Mouse (Mus musculus) liver, adult 2 months (tissue): Measurements from ENCODE around the gene Nell2.

Experiments
- CTCF ChIP-seq: fragments of 200-500 bp; IDR thresholded peaks from 2 replicates; pipeline ENCODE4 v1.5.1; 2011; ENCODE audit warnings: low read depth, low read length, control low read depth
- POLR2A ChIP-seq: fragments of 200-500 bp; IDR thresholded peaks from 2 replicates; pipeline ENCODE4 v1.6.1; 2011; ENCODE audit warnings: low read length, control low read depth; ENCODE audit not compliant: insufficient read depth; ENCODE audit errors: extremely low read depth

- TF ChIP-seq CTCF (no peak), POLR2A (no peak)
These were observed 106.0 kb downstream of the Nell2 start for GRCm38 (mm10) chr15:95422226-95422950.
